Mouse (Mus musculus): Measurements from ENCODE around the gene Birc5. TPM values are rescaled to one million over a fixed set of nuclear protein-coding genes. Genes with fewer than 3 reads are reported as not detected.

Birc5 gene
- polyA plus RNA-seq, 1 experiment: 47.2 TPM

GRCm38 (mm10) chr11:117845651-117846050 lies 3.4 kb upstream of the Birc5 start:
- H3K4me3 ChIP-seq (replicated peaks): no peak overlapping the region
- TF ChIP-seq TAL1 (IDR thresholded peaks at IDR 0.05; ENCODE audit: low read length) (no peak), GATA1 (IDR thresholded peaks at IDR 0.05; ENCODE audit: low read length) (no peak)
- H3K36me3 ChIP-seq (ENCODE audit: control insufficient read depth): peaks cover 12% of the 10 kb centered on the region
- H3K27me3 ChIP-seq (ENCODE audit: control insufficient read depth): no peaks in the 10 kb centered on the region
- H3K9me3 ChIP-seq (ENCODE audit: control insufficient read depth, low read length): no peaks in the 10 kb centered on the region
- peaks cover 57% of the 10 kb centered on the region for H3K4me1 ChIP-seq (ENCODE audit: control insufficient read depth)

GRCm38 (mm10) chr11:117846640-117847039 lies 2.4 kb upstream of the Birc5 start:
- H3K27me3 ChIP-seq (ENCODE audit: control insufficient read depth): no peaks in the 10 kb centered on the region
- TF ChIP-seq TAL1 (IDR thresholded peaks at IDR 0.05; ENCODE audit: low read length) (no peak), GATA1 (IDR thresholded peaks at IDR 0.05; ENCODE audit: low read length) (no peak)
- H3K4me1 ChIP-seq (ENCODE audit: control insufficient read depth): peaks cover 54% of the 10 kb centered on the region

DNA sequence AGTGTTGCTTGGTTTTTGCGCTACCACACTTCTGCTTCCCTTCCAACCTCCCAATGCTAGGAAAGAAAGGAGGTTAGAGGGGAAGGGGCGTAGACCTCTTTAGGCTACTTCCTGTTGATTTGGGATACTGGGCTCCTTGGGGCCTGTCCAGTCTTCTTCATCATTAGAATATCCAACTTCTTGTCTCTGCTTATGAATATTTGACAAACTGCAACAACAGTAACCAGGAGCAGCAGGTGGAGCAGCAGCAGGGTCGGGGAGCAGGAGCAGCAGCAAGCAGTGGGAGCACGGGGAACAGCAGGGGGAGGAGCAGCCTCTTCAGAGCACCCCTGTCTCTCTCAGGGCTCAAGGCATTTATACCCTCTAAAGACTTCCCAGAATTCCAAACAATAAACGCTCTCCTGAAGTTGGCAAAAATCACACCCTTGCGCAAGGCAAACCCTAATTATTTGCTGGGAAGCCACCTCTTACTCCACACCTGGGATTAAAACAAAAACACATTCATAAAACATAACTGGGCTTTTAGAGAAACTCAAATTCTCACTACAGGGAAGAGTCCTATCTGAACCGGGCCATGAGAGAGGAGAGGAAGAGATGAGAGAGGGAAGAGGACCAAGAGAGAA lies 1.3 kb upstream of the Birc5 start:
- Histone ChIP-seq H3K4me3 (replicated peaks) (peak overlapping the region; percentile 89), H3K27me3 (ENCODE audit: control insufficient read depth) (no peaks in the 10 kb centered on the region; the same call in 1 of the 2 replicates), H3K36me3 (ENCODE audit: control insufficient read depth) (peaks cover 32% of the 10 kb centered on the region), H3K9me3 (ENCODE audit: control insufficient read depth, low read length) (no peaks in the 10 kb centered on the region), H3K4me1 (ENCODE audit: control insufficient read depth) (peaks cover 54% of the 10 kb centered on the region)
- TF ChIP-seq TAL1 (IDR thresholded peaks at IDR 0.05; ENCODE audit: low read length): no peak
- no peak for TF ChIP-seq GATA1 (IDR thresholded peaks at IDR 0.05; ENCODE audit: low read length)

More at GRCm38 (mm10) chr11:117846640-117847039, 2.4 kb upstream of the Birc5 start:
- no peaks in the 10 kb centered on the region for H3K9me3 ChIP-seq (ENCODE audit: control insufficient read depth, low read length)
- peaks cover 21% of the 10 kb centered on the region for H3K36me3 ChIP-seq (ENCODE audit: control insufficient read depth)
- no peak overlapping the region for H3K4me3 ChIP-seq (replicated peaks)

GRCm38 (mm10) chr11:117848271-117848984 lies 623 bp upstream of the Birc5 start:
- Histone ChIP-seq H3K36me3 (ENCODE audit: control insufficient read depth) (peaks cover 39% of the 10 kb centered on the region), H3K9me3 (ENCODE audit: control insufficient read depth, low read length) (no peaks in the 10 kb centered on the region), H3K4me1 (ENCODE audit: control insufficient read depth) (peaks cover 59% of the 10 kb centered on the region), H3K27me3 (ENCODE audit: control insufficient read depth) (no peaks in the 10 kb centered on the region; the same call in 1 of the 2 replicates), H3K4me3 (replicated peaks) (peak overlapping the region; percentile 89)
- TF ChIP-seq TAL1 (IDR thresholded peaks at IDR 0.05; ENCODE audit: low read length) (no peak), GATA1 (IDR thresholded peaks at IDR 0.05; ENCODE audit: low read length) (no peak)

GRCm38 (mm10) chr11:117852875-117853274 lies 3.8 kb downstream of the Birc5 start:
- Histone ChIP-seq H3K4me1 (ENCODE audit: control insufficient read depth) (peaks cover 62% of the 10 kb centered on the region), H3K4me3 (replicated peaks) (no peak overlapping the region), H3K27me3 (ENCODE audit: control insufficient read depth) (peaks cover 6% of the 10 kb centered on the region; the same call in 1 of the 2 replicates), H3K36me3 (ENCODE audit: control insufficient read depth) (peaks cover 84% of the 10 kb centered on the region), H3K9me3 (ENCODE audit: control insufficient read depth, low read length) (peaks cover 15% of the 10 kb centered on the region)
- TF ChIP-seq TAL1 (IDR thresholded peaks at IDR 0.05; ENCODE audit: low read length): no peak
- no peak for TF ChIP-seq GATA1 (IDR thresholded peaks at IDR 0.05; ENCODE audit: low read length)

DNA sequence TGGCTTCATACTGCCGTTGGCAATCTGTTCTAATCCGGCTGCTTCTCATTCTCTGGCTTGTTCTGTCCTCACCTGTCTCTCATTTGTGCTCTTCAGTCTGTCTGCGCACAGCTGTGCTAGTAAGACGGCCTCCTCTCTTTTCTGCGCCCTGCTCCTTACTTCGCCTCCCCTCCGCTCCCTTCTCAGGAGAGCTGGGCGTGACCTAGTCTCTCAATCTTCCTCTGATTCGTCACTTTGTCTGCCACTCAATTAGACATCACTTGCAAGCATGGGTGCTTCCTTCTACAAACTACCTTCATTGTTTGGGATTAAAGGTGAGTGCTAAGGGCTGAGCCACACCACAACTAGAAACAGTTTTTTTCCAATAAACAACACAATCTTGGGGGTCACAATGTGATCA lies 5.2 kb downstream of the Birc5 start:
- TF ChIP-seq TAL1 (IDR thresholded peaks at IDR 0.05; ENCODE audit: low read length) (no peak), GATA1 (IDR thresholded peaks at IDR 0.05; ENCODE audit: low read length) (no peak)
- peaks cover 15% of the 10 kb centered on the region for H3K9me3 ChIP-seq (ENCODE audit: control insufficient read depth, low read length)
- peaks cover 97% of the 10 kb centered on the region for H3K36me3 ChIP-seq (ENCODE audit: control insufficient read depth)
- H3K4me3 ChIP-seq (replicated peaks): no peak overlapping the region
- peaks cover 15% of the 10 kb centered on the region for H3K27me3 ChIP-seq (ENCODE audit: control insufficient read depth)
- H3K4me1 ChIP-seq (ENCODE audit: control insufficient read depth): peaks cover 55% of the 10 kb centered on the region

GRCm38 (mm10) chr11:117855360-117855759 lies 6.3 kb downstream of the Birc5 start:
- H3K27me3 ChIP-seq (ENCODE audit: control insufficient read depth): peaks cover 26% of the 10 kb centered on the region
- TF ChIP-seq GATA1 (IDR thresholded peaks at IDR 0.05; ENCODE audit: low read length) (no peak), TAL1 (IDR thresholded peaks at IDR 0.05; ENCODE audit: low read length) (no peak)
- H3K9me3 ChIP-seq (ENCODE audit: control insufficient read depth, low read length): peaks cover 15% of the 10 kb centered on the region
- peaks cover 55% of the 10 kb centered on the region for H3K4me1 ChIP-seq (ENCODE audit: control insufficient read depth)
- H3K4me3 ChIP-seq (replicated peaks): no peak overlapping the region
- H3K36me3 ChIP-seq (ENCODE audit: control insufficient read depth): peaks cover 90% of the 10 kb centered on the region

DNA sequence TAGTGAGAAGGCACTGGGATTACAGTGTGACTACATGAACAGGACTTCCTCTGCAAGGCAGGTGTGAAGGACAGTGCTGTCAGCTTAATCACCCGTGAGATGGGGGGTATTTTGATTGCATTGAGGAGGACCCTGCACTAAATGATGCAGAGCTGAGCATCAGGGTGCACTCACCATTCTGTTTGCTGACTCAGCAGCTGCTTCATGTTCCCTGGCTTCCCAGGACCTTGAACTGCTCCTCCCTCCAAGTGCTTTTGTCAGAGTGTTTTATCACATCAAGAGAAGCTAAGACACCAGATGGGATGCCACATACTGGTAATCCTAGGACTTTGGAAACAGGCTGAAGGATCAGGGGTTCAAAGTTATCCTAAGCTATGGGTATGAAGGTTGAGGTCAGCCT lies 6.9 kb downstream of the Birc5 start:
- Histone ChIP-seq H3K4me1 (ENCODE audit: control insufficient read depth) (peaks cover 52% of the 10 kb centered on the region), H3K36me3 (ENCODE audit: control insufficient read depth) (peaks cover 83% of the 10 kb centered on the region), H3K9me3 (ENCODE audit: control insufficient read depth, low read length) (peaks cover 15% of the 10 kb centered on the region), H3K4me3 (replicated peaks) (no peak overlapping the region), H3K27me3 (ENCODE audit: control insufficient read depth) (peaks cover 32% of the 10 kb centered on the region)
- TF ChIP-seq GATA1 (IDR thresholded peaks at IDR 0.05; ENCODE audit: low read length) (no peak), TAL1 (IDR thresholded peaks at IDR 0.05; ENCODE audit: low read length) (no peak)

- Histone ChIP-seq H3K36me3 (ENCODE audit: control insufficient read depth) (peaks cover 69% of the 10 kb centered on the region), H3K4me1 (ENCODE audit: control insufficient read depth) (peaks cover 39% of the 10 kb centered on the region), H3K9me3 (ENCODE audit: control insufficient read depth, low read length) (peaks cover 15% of the 10 kb centered on the region), H3K27me3 (ENCODE audit: control insufficient read depth) (peaks cover 47% of the 10 kb centered on the region), H3K4me3 (replicated peaks) (no peak overlapping the region)
- TF ChIP-seq TAL1 (IDR thresholded peaks at IDR 0.05; ENCODE audit: low read length) (no peak), GATA1 (IDR thresholded peaks at IDR 0.05; ENCODE audit: low read length) (no peak)
Observed at GRCm38 (mm10) chr11:117857462-117857861, 8.4 kb downstream of the Birc5 start.
